Mouse (Mus musculus) kidney, adult 2 months (tissue): Measurements from ENCODE around the gene Vmn1r124.
"Not testable (repeated sequence)": the region's sequence is repeated elsewhere in the genome, so short reads cannot be mapped to it uniquely, and the experiment has no call there.

Experiments used
- CTCF ChIP-seq: fragments of 200-500 bp; conservative IDR thresholded peaks from 2 replicates; pipeline ENCODE4 v1.5.1; 2011; ENCODE audit warnings: low read depth, mild to moderate bottlenecking, control low read depth, low read length, moderate library complexity, mixed read lengths; ENCODE audit not compliant: insufficient read depth, insufficient read length
- POLR2A ChIP-seq: fragments of 200-500 bp; IDR thresholded peaks from one replicate; pipeline ENCODE4 v1.6.1; 2011; ENCODE audit warnings: low read depth, low read length, control low read depth

- TF ChIP-seq POLR2A, CTCF: not testable (repeated sequence)
Observed at GRCm38 (mm10) chr7:21271879-21272278, 11.5 kb upstream of the Vmn1r124 start, which contains the start of gene Vmn1r125.
